Mouse (Mus musculus) adrenal gland, postnatal 4 days (tissue): Measurements from ENCODE around the gene Stpg3. TPM values are rescaled to one million over a fixed set of nuclear protein-coding genes. Genes with fewer than 3 reads are reported as not detected.

Experiments used
- total RNA-seq, 2 experiments: library from RNA; stranded (reverse); gene quantifications; 2 replicates each; pipeline ENCODE4 v1.2.3; 2021

The Stpg3 gene
- total RNA-seq, 2 experiments from 2014 or later = not detected

Other genes with a start within 250 kb of the Stpg3 start
- 10 to 100 TPM; 82.1 to 96.4 TPM for gene Mrpl41, start 239.5 kb downstream of the Stpg3 start, total RNA-seq
- 10 to 100 TPM; 50.8 to 54.4 TPM for gene Pnpla7, start 238.6 kb downstream of the Stpg3 start, total RNA-seq
- 10 to 100 TPM; 78.9 to 80.1 TPM for gene Nsmf, start 160.3 kb downstream of the Stpg3 start, total RNA-seq
- 1 to 10 TPM; 2.0 to 5.4 TPM for gene Entpd8, start 134.3 kb downstream of the Stpg3 start, total RNA-seq
- under 1 TPM in 1 of 2 experiments, not detected in 1; 0.59 TPM for gene Noxa1, start 119.5 kb downstream of the Stpg3 start, total RNA-seq
- gene Nrarp, start 33.9 kb downstream of the Stpg3 start, total RNA-seq = 10 to 100 TPM; 10.2 to 18.4 TPM
- 10 to 100 TPM; 23.1 to 24.3 TPM for gene Tor4a, start 17.8 kb downstream of the Stpg3 start, total RNA-seq
- 10 to 100 TPM; 64.8 to 65.8 TPM for gene Nelfb, start 3.1 kb downstream of the Stpg3 start, total RNA-seq
- under 1 TPM; 0.45 to 0.68 TPM for gene Fam166a, start 4.1 kb upstream of the Stpg3 start, total RNA-seq
- gene Tubb4b, start 10.1 kb upstream of the Stpg3 start, total RNA-seq = 100 to 1,000 TPM; 235 to 257 TPM
- gene Slc34a3, start 19.7 kb upstream of the Stpg3 start, total RNA-seq = under 1 TPM in 1 of 2 experiments, not detected in 1; 0.95 TPM
- not detected for gene Rnf224, start 22.1 kb upstream of the Stpg3 start, total RNA-seq
- 10 to 100 TPM; 14.3 to 18.7 TPM for gene Rnf208, start 27.6 kb upstream of the Stpg3 start, total RNA-seq
- not detected for gene Cysrt1, start 27.8 kb upstream of the Stpg3 start, total RNA-seq
- 1 to 10 TPM; 4.4 to 5.9 TPM for gene AL732309.1, start 32.2 kb upstream of the Stpg3 start, total RNA-seq
- gene Tmem203, start 40.8 kb upstream of the Stpg3 start, total RNA-seq = 10 to 100 TPM; 28.9 to 38.5 TPM
- gene Tprn, start 48.0 kb upstream of the Stpg3 start, total RNA-seq = 10 to 100 TPM; 15.5 to 18.7 TPM
- gene Ssna1, start 57.8 kb upstream of the Stpg3 start, total RNA-seq = 10 to 100 TPM; 56.0 to 56.8 TPM
- gene Anapc2, start 57.8 kb upstream of the Stpg3 start, total RNA-seq = 100 to 1,000 TPM; 110 to 115 TPM
- gene Tmem210, start 73.5 kb upstream of the Stpg3 start, total RNA-seq = not detected
- gene Lrrc26, start 75.3 kb upstream of the Stpg3 start, total RNA-seq = not detected
- 10 to 100 TPM; 15.0 to 15.2 TPM for gene Grin1, start 104.5 kb upstream of the Stpg3 start, total RNA-seq
- gene Man1b1, start 117.7 kb upstream of the Stpg3 start, total RNA-seq = 10 to 100 TPM; 57.5 to 62.5 TPM
- gene Dpp7, start 141.7 kb upstream of the Stpg3 start, total RNA-seq = 10 to 100 TPM; 32.1 to 33.9 TPM
- gene Uap1l1, start 151.0 kb upstream of the Stpg3 start, total RNA-seq = 10 to 100 TPM; 18.6 to 24.0 TPM
- 1 to 10 TPM; 9.3 to 9.4 TPM for gene Sapcd2, start 157.7 kb upstream of the Stpg3 start, total RNA-seq
- gene Entpd2, start 181.2 kb upstream of the Stpg3 start, total RNA-seq = 10 to 100 TPM in 1 of 2 experiments, 1 to 10 TPM in 1; 10.0 to 11.8 TPM
- 100 to 1,000 TPM; 102 to 112 TPM for gene Npdc1, start 184.7 kb upstream of the Stpg3 start, total RNA-seq
- gene Fut7, start 208.6 kb upstream of the Stpg3 start, total RNA-seq = under 1 TPM in 1 of 2 experiments, not detected in 1; 0.82 TPM
- gene Abca2, start 214.1 kb upstream of the Stpg3 start, total RNA-seq = 10 to 100 TPM; 30.4 to 34.3 TPM
- gene Clic3, start 242.2 kb upstream of the Stpg3 start, total RNA-seq = 1 to 10 TPM; 1.4 to 1.7 TPM
- gene Paxx, start 246.5 kb upstream of the Stpg3 start, total RNA-seq = 10 to 100 TPM; 41.0 to 48.5 TPM